16 mouse cellular contexts compared by ENCODE assay signal in genomic region chr7:66724514-66724913, GRCm38 (mm10). TPM values are rescaled to one million over a fixed set of nuclear protein-coding genes. Genes with fewer than 3 reads are reported as not detected.
"Had no signal": no experiment of that assay in that cellular context is flagged by ENCODE, and none has a peak within 500 bp of the region (broad histone marks: within the 10 kb centered on the region; RNA-seq: fewer than 3 reads in every experiment).

No protein-coding gene starts in this region.

- DNase-seq: kidney, adult 11 months; kidney, postnatal 10 days; layer of hippocampus, postnatal 36 days; liver, embryonic 13.5 days; lung, adult 2 months; lung, postnatal 14 days; lung, postnatal 4 days; thymus, adult 18-20 months had no signal

- H3K9me3 ChIP-seq: intestine, embryonic 15.5 days; liver, embryonic 13.5 days; midbrain, embryonic 12.5 days; midbrain, embryonic 15.5 days had no signal

- H3K4me2 ChIP-seq: intestine, embryonic 15.5 days; liver, embryonic 13.5 days; midbrain, embryonic 12.5 days; midbrain, embryonic 15.5 days had no signal

- H3K4me1 ChIP-seq: intestine, embryonic 15.5 days; midbrain, embryonic 12.5 days; midbrain, embryonic 15.5 days had no signal

- H3K27ac ChIP-seq: intestine, embryonic 15.5 days; layer of hippocampus, adult 2 months; left cerebral cortex, adult 2 months; liver, embryonic 13.5 days; midbrain, embryonic 12.5 days; midbrain, embryonic 15.5 days had no signal

- ATAC-seq: intestine, embryonic 15.5 days; midbrain, embryonic 15.5 days had no signal

- H3K4me3 ChIP-seq: intestine, embryonic 15.5 days; layer of hippocampus, adult 2 months; left cerebral cortex, adult 2 months; liver, embryonic 13.5 days; midbrain, embryonic 12.5 days; midbrain, embryonic 15.5 days had no signal

- H3K9ac ChIP-seq: intestine, embryonic 15.5 days; liver, embryonic 13.5 days; midbrain, embryonic 12.5 days; midbrain, embryonic 15.5 days had no signal

- H3K27me3 ChIP-seq: intestine, embryonic 15.5 days; liver, embryonic 13.5 days; midbrain, embryonic 12.5 days; midbrain, embryonic 15.5 days had no signal

- H3K36me3 ChIP-seq: intestine, embryonic 15.5 days; liver, embryonic 13.5 days; midbrain, embryonic 15.5 days had no signal

RNA-seq across cellular contexts. Expression of gene Cers3, which starts 18.8 kb away (rescaled TPM):
- polyA plus RNA-seq: large intestine, adult 2 months; small intestine, adult 2 months; spleen, adult 2 months had no signal
